Mouse (Mus musculus) liver, adult 2 months (tissue): Measurements from ENCODE around the gene Fam92a.
"Not testable (repeated sequence)": the region's sequence is repeated elsewhere in the genome, so short reads cannot be mapped to it uniquely, and the experiment has no call there.

Experiments used
- CTCF ChIP-seq: fragments of 200-500 bp; IDR thresholded peaks from 2 replicates; pipeline ENCODE4 v1.5.1; 2011; ENCODE audit warnings: low read depth, low read length, control low read depth
- POLR2A ChIP-seq: fragments of 200-500 bp; IDR thresholded peaks from 2 replicates; pipeline ENCODE4 v1.6.1; 2011; ENCODE audit warnings: low read length, control low read depth; ENCODE audit not compliant: insufficient read depth; ENCODE audit errors: extremely low read depth

GRCm38 (mm10) chr4:12141516-12141915 is 30.3 kb downstream of the Fam92a start:
- TF ChIP-seq CTCF, POLR2A: not testable (repeated sequence)
